Mouse (Mus musculus) urinary bladder, adult 2 months (tissue): Measurements from ENCODE around the gene Gm10553. TPM values are rescaled to one million over a fixed set of nuclear protein-coding genes. Genes with fewer than 3 reads are reported as not detected.

Experiments used
- polyA plus RNA-seq: library from polyadenylated mRNA; depleted of rRNA; stranded (reverse); fragments of >200 nt; gene quantifications from 2 replicates; pipeline ENCODE4 v1.2.3, GENCODE M21; 2012; rRNA removed

Gene Gm10553
- polyA plus RNA-seq, 1 experiment, result not detected

Other genes with a start within 250 kb of the Gm10553 start
- gene Slc16a14, start 165.0 kb upstream of the Gm10553 start, polyA plus RNA-seq, result 4.1 and 4.4 TPM in 2 replicates
- 0.27 and 0.56 TPM in 2 replicates for gene A530032D15Rik, start 9.7 kb downstream of the Gm10553 start, polyA plus RNA-seq
- 27.9 and 37.7 TPM in 2 replicates for gene C130026I21Rik, start 170.4 kb downstream of the Gm10553 start, polyA plus RNA-seq